Mouse (Mus musculus): ENCODE measurements around the gene Dop1b.

GRCm38 (mm10) chr16:93667976-93668375 lies 43.7 kb upstream of the Dop1b start:
- no peak for TF ChIP-seq POLR2A (IDR thresholded peaks at IDR 0.05; ENCODE audit: low read depth, low read length)
- no peak for TF ChIP-seq E2F4 (IDR thresholded peaks at IDR 0.05; ENCODE audit: insufficient replicate concordance, low read depth, low read length)
- no peak for TF ChIP-seq UBTF (IDR thresholded peaks at IDR 0.05; ENCODE audit: low read depth, low read length)
- no peak for TF ChIP-seq CTCF (conservative IDR thresholded peaks at IDR 0.05 in 1 of 2, IDR thresholded peaks at IDR 0.05 in 1 of 2; ENCODE audit: low read depth in 2 of 2, low read length in 2 of 2)
- no peak for TF ChIP-seq ZKSCAN1 (IDR thresholded peaks at IDR 0.05; ENCODE audit: borderline replicate concordance, low read depth, low read length)
- TF ChIP-seq IRF4 (IDR thresholded peaks at IDR 0.05; ENCODE audit: low read depth, low read length) = no peak
- no peak for TF ChIP-seq HCFC1 (IDR thresholded peaks at IDR 0.05; ENCODE audit: low read depth, low read length)
- no peak for TF ChIP-seq EP300 (IDR thresholded peaks at IDR 0.05; ENCODE audit: low read length)
